8 mouse cellular contexts compared by ENCODE assay signal in the genomic region with DNA sequence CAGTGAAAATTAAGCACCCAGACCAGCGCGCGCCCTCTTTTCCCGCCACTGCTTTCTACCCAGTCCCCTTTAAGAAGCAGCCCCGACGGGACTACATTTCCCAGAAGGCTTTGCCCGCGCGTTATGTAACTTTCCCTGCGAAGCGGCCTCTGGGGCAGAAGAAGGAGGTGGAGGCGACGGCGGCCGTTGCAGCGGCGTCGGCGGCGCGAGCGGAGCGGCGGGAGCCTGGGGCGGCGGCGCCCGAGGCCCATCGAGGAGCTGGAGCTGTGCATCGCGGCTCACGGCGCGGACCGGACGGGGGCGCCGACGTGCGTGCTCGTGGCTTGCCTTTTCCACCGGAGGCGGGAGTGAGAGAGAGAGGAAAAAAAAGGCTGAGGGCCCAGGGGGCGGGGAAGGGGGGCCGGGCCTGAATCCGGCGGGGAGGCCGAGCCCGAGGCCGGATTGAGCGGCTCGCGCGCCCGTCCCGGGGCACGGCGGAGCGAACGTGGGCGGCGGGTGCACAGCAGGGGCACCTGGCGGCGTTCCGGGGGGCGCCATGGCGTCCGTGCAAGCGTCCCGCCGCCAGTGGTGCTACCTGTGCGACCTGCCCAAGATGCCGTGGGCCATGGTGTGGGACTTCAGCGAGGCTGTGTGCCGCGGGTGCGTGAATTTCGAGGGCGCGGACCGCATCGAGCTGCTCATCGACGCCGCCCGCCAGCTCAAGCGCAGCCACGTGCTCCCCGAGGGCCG. TPM values are rescaled to one million over a fixed set of nuclear protein-coding genes. Genes with fewer than 3 reads are reported as not detected.
DNase-seq lines count a peak whose midpoint lies in the region; ATAC-seq and TF ChIP-seq lines count a peak whose summit lies in the region.

A gene (plus strand): TSS at position 143 of the 729 bp plus-strand sequence.

- TF ChIP-seq EP300 in heart, adult 2 months (IDR thresholded peaks at IDR 0.05; ENCODE audit: insufficient read depth, low read depth, low read length): no peak; the same call in 1 of the 2 replicates

- peak; percentile 20; the same call in 1 of the 2 replicates for TF ChIP-seq CTCF in heart, adult 2 months (IDR thresholded peaks at IDR 0.05)

- H3K79me2 ChIP-seq in heart, adult 2 months (replicated peaks; ENCODE audit: control insufficient read depth, insufficient read depth, low read length): peaks cover 4% of the 10 kb centered on the region; the same call in 1 of the 2 replicates

- H3K9me3 ChIP-seq in embryonic facial prominence, embryonic 14.5 days (ENCODE audit: control insufficient read depth, low read length): no peaks in the 10 kb centered on the region
- no peaks in the 10 kb centered on the region for H3K9me3 ChIP-seq in limb, embryonic 13.5 days
- H3K9me3 ChIP-seq in midbrain, embryonic 16.5 days (replicated peaks; ENCODE audit: control insufficient read depth, low read length, poor library complexity, severe bottlenecking): no peaks in the 10 kb centered on the region

- DNase-seq in 3T3-L1 (ENCODE audit: low read depth, low spot score): peak; percentile 90
- peak; percentile 65 to 86 for DNase-seq in adrenal gland, postnatal 4 days (ENCODE audit: low spot score in 2 of 2)
- DNase-seq in embryonic facial prominence, embryonic 14.5 days (ENCODE audit: low spot score): peak; percentile 98
- peak; percentile 95 to 96 for DNase-seq in heart, adult 2 months
- peak; percentile 94 to 95 for DNase-seq in kidney, adult 8-10 months
- DNase-seq in spleen, postnatal 10 days (ENCODE audit: low spot score in 2 of 2): peak; percentile 90 to 95

- H3K4me3 ChIP-seq in embryonic facial prominence, embryonic 14.5 days (ENCODE audit: low read depth, low read length): peak within 1 kb of the TSS; percentile 90
- H3K4me3 ChIP-seq in heart, adult 2 months: peak within 1 kb of the TSS; percentile 72
- peak within 1 kb of the TSS; percentile 92 for H3K4me3 ChIP-seq in limb, embryonic 13.5 days
- H3K4me3 ChIP-seq in midbrain, embryonic 16.5 days (ENCODE audit: low read depth, low read length): peak within 1 kb of the TSS; percentile 79

- TF ChIP-seq POLR2A in heart, adult 2 months (IDR thresholded peaks at IDR 0.05; ENCODE audit: insufficient read depth, low read depth, low read length): peak; percentile 72

- WGBS in embryonic facial prominence, embryonic 14.5 days: 0% methylated on average over 48 of the region's 90 CpGs
- WGBS in heart, adult 2 months: under 1% methylated on average over 89 of the region's 90 CpGs
- under 1% methylated on average over 80 of the region's 90 CpGs for WGBS in limb, embryonic 13.5 days
- under 1% methylated on average over 88 of the region's 90 CpGs for WGBS in midbrain, embryonic 16.5 days

- peak within 1 kb of the TSS; percentile 93 for H3K4me2 ChIP-seq in embryonic facial prominence, embryonic 14.5 days (ENCODE audit: low read depth, low read length)
- H3K4me2 ChIP-seq in limb, embryonic 13.5 days (replicated peaks): peak within 1 kb of the TSS; percentile 100
- peak within 1 kb of the TSS; percentile 93 for H3K4me2 ChIP-seq in midbrain, embryonic 16.5 days (ENCODE audit: low read length)

- intact Hi-C loops in heart, adult 2 months (cut with DNase I): no loop called here

- peaks cover 17% of the 10 kb centered on the region for H3K4me1 ChIP-seq in embryonic facial prominence, embryonic 14.5 days (ENCODE audit: control insufficient read depth, insufficient read depth, low read length)
- peaks cover 2% of the 10 kb centered on the region; the same call in 1 of the 2 replicates for H3K4me1 ChIP-seq in heart, adult 2 months (ENCODE audit: control insufficient read depth, insufficient read depth, low read length)
- peaks cover 63% of the 10 kb centered on the region for H3K4me1 ChIP-seq in limb, embryonic 13.5 days
- peaks cover 31% of the 10 kb centered on the region for H3K4me1 ChIP-seq in midbrain, embryonic 16.5 days (ENCODE audit: control insufficient read depth, insufficient read depth, low read length)

- H3K27ac ChIP-seq in embryonic facial prominence, embryonic 14.5 days (replicated peaks; ENCODE audit: low read depth, low read length): peak within 1 kb of the TSS; percentile 97
- H3K27ac ChIP-seq in heart, adult 2 months: peak within 1 kb of the TSS; percentile 96
- peak within 1 kb of the TSS; percentile 95 for H3K27ac ChIP-seq in limb, embryonic 13.5 days
- H3K27ac ChIP-seq in midbrain, embryonic 16.5 days (ENCODE audit: low read length): peak within 1 kb of the TSS; percentile 92

- no peaks in the 10 kb centered on the region for H3K27me3 ChIP-seq in embryonic facial prominence, embryonic 14.5 days (replicated peaks; ENCODE audit: control insufficient read depth, insufficient read depth, low read length)
- no peaks in the 10 kb centered on the region for H3K27me3 ChIP-seq in heart, adult 2 months (ENCODE audit: control insufficient read depth, insufficient read depth, low read length)
- no peaks in the 10 kb centered on the region for H3K27me3 ChIP-seq in limb, embryonic 13.5 days
- no peaks in the 10 kb centered on the region for H3K27me3 ChIP-seq in midbrain, embryonic 16.5 days (ENCODE audit: control insufficient read depth, insufficient read depth, low read depth, low read length)

- H3K36me3 ChIP-seq in embryonic facial prominence, embryonic 14.5 days (ENCODE audit: control insufficient read depth, insufficient read depth, low read length): peaks cover 32% of the 10 kb centered on the region
- peaks cover 2% of the 10 kb centered on the region for H3K36me3 ChIP-seq in heart, adult 2 months (ENCODE audit: control insufficient read depth, insufficient read depth, low read length)
- peaks cover 29% of the 10 kb centered on the region for H3K36me3 ChIP-seq in limb, embryonic 13.5 days
- peaks cover 9% of the 10 kb centered on the region; the same call in 1 of the 2 replicates for H3K36me3 ChIP-seq in midbrain, embryonic 16.5 days (ENCODE audit: control insufficient read depth, insufficient read depth, low read length)

- peak within 1 kb of the TSS; percentile 93 for H3K9ac ChIP-seq in embryonic facial prominence, embryonic 14.5 days (ENCODE audit: low read depth, low read length)
- peak within 1 kb of the TSS; percentile 99 for H3K9ac ChIP-seq in heart, adult 2 months (ENCODE audit: low read depth, low read length)
- peak within 1 kb of the TSS; percentile 95 for H3K9ac ChIP-seq in limb, embryonic 13.5 days
- peak within 1 kb of the TSS; percentile 88 for H3K9ac ChIP-seq in midbrain, embryonic 16.5 days (ENCODE audit: low read depth, low read length)

- peak; percentile 79 for ATAC-seq in embryonic facial prominence, embryonic 14.5 days (ENCODE audit: low read depth)
- peak; percentile 76 for ATAC-seq in limb, embryonic 13.5 days (ENCODE audit: low FRiP score, low read depth)
- peak; percentile 72 for ATAC-seq in midbrain, embryonic 16.5 days

RNA-seq across cellular contexts. Expression of the gene that starts here (rescaled TPM):
- total RNA-seq in adrenal gland, postnatal 4 days (2021): 10 to 100 TPM; 44.3 to 49.1 TPM
- polyA plus RNA-seq in embryonic facial prominence, embryonic 14.5 days (2014; fragmentation: Nextera tagmentation; extraction: Ambion mirVana): 26.6 and 27.4 TPM in 2 replicates
- 10 to 100 TPM; 22.5 to 24.5 TPM for total RNA-seq in heart, adult 2 months (2021)
- polyA plus RNA-seq in heart, adult 2 months (2012; rRNA removed): 12.7 and 15.1 TPM in 2 replicates
- polyA plus RNA-seq in limb, embryonic 13.5 days (2015; fragmentation: Nextera tagmentation; extraction: Ambion mirVana): 26.3 and 26.9 TPM in 2 replicates
- 26.0 and 26.7 TPM in 2 replicates for polyA plus RNA-seq in midbrain, embryonic 16.5 days (2015; fragmentation: Nextera tagmentation; extraction: Ambion mirVana)

Comparison
In these comparisons a context has a peak if more than half of its experiments do, and no peak if none do; other contexts are left out.
1. Peak in every context shown above with its lines: DNase-seq, ATAC-seq, H3K4me3 ChIP-seq and H3K27ac ChIP-seq.